Mouse (Mus musculus): ENCODE measurements around the gene Gm3183. TPM values are rescaled to one million over a fixed set of nuclear protein-coding genes. Genes with fewer than 3 reads are reported as not detected.
"Not testable (repeated sequence)": the region's sequence is repeated elsewhere in the genome, so short reads cannot be mapped to it uniquely, and the experiment has no call there.

Gene Gm3183
- not detected in 2 replicates for polyA plus RNA-seq (2015; fragmentation: Nextera tagmentation; extraction: Ambion mirVana)

DNA sequence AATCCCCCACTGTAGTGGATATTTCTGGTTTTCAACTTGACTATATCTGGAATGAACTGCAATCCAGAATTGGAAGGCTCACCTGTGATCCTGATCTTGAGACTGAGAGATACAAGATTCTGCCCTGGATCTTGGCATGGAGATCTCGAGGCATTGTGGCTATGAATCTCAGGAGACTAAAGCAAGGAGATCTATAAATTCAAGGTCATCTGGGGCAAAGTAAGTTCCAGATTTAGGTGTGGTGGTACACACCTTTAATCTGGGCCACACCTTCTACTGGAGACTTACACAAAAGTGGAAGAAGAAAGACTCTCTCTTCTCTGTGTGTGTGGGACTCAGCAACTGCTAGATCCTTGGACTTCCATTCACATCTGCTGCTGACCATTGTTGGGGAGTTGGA is at the start of gene Gm3183:
Gene Gm3183, plus strand, starts transcription at position 301 of the 400 bp plus-strand sequence.
- not testable (repeated sequence) for H3K27me3 ChIP-seq; H3K4me1 ChIP-seq (replicated peaks); H3K9me3 ChIP-seq (replicated peaks); H3K4me2 ChIP-seq; H3K9ac ChIP-seq; H3K36me3 ChIP-seq; H3K4me3 ChIP-seq; ATAC-seq (replicated peaks; ENCODE audit: insufficient number of reproducible peaks, insufficient read depth, low FRiP score, low read depth); H3K27ac ChIP-seq
- no CpG with 5 or more reads among the region's 1 CpGs for WGBS

Other genes starting within 250 kb of the Gm3183 start
- gene Gm3147, start 249.1 kb upstream of the Gm3183 start, polyA plus RNA-seq (2015; fragmentation: Nextera tagmentation; extraction: Ambion mirVana): not detected in 2 replicates
- gene Gm6509, start 241.5 kb upstream of the Gm3183 start, polyA plus RNA-seq (2015; fragmentation: Nextera tagmentation; extraction: Ambion mirVana): not detected in 2 replicates
- gene Gm6205, start 217.1 kb upstream of the Gm3183 start, polyA plus RNA-seq (2015; fragmentation: Nextera tagmentation; extraction: Ambion mirVana): not detected in 2 replicates
- gene Gm6367, start 123.2 kb downstream of the Gm3183 start, polyA plus RNA-seq (2015; fragmentation: Nextera tagmentation; extraction: Ambion mirVana): not detected in 2 replicates
- gene Gm7942, start 241.5 kb downstream of the Gm3183 start, polyA plus RNA-seq (2015; fragmentation: Nextera tagmentation; extraction: Ambion mirVana): not detected in 2 replicates

All from heart, embryonic 15.5 days (tissue).